Mouse (Mus musculus) liver, embryonic 14.5 days (tissue): Measurements from ENCODE around the gene Spata32. TPM values are rescaled to one million over a fixed set of nuclear protein-coding genes. Genes with fewer than 3 reads are reported as not detected.

Experiments
- ATAC-seq: fragments of 200-750 bp; cut with Nextera tagmentation; 2 replicates; pipeline ENCODE4 v1.8.0; 2017; ENCODE audit warnings: moderate number of reproducible peaks, mild to moderate bottlenecking, moderate library complexity; ENCODE audit not compliant: insufficient read depth
- DNase-seq, 3 experiments: peaks; one replicate each; pipeline ENCODE4 v3.0.0-alpha.2; 2012 to 2013; ENCODE audit warnings: low read depth in 3 of 3, low spot score in 3 of 3
- H3K27ac ChIP-seq: fragments of 300-500 bp; sonication (generic); 2 replicates; pipeline ENCODE4 v1.5.1; 2014; ENCODE audit warnings: moderate library complexity, mild to moderate bottlenecking, control low read depth, inconsistent platforms
- H3K27me3 ChIP-seq: fragments of 300-500 bp; sonication (generic); 2 replicates; pipeline ENCODE4 v1.6.1; 2014; ENCODE audit warnings: mild to moderate bottlenecking, low read length, moderate library complexity; ENCODE audit not compliant: control insufficient read depth, insufficient read depth
- H3K36me3 ChIP-seq: fragments of 300-500 bp; sonication (generic); replicated peaks from 2 replicates; pipeline ENCODE4 v1.6.1; 2014; ENCODE audit warnings: low read depth; ENCODE audit not compliant: control insufficient read depth, insufficient read depth
- H3K4me1 ChIP-seq, 2 experiments: fragments of 200-500 bp in 1 of 2; fragments of 300-500 bp in 1 of 2; sonication (generic) in 1 of 2; replicated peaks; 2 replicates each; pipeline ENCODE4 v1.6.1; 2012 to 2014; ENCODE audit warnings: antibody characterized with exemption in 1 of 2, inconsistent platforms in 1 of 2, low read length in 1 of 2; ENCODE audit not compliant: control insufficient read depth in 2 of 2, insufficient read depth in 2 of 2
- H3K4me2 ChIP-seq: fragments of 300-500 bp; sonication (generic); 2 replicates; pipeline ENCODE4 v1.6.1; 2014; ENCODE audit warnings: low read depth, mild to moderate bottlenecking, control low read depth, moderate library complexity
- H3K4me3 ChIP-seq, 2 experiments: fragments of 200-500 bp in 1 of 2; fragments of 300-500 bp in 1 of 2; sonication (generic) in 1 of 2; 2 replicates each; pipeline ENCODE4 v1.5.1; 2012 to 2014; ENCODE audit warnings: low read depth in 2 of 2, low read length in 2 of 2, mild to moderate bottlenecking in 2 of 2, control low read depth in 1 of 2, inconsistent platforms in 1 of 2, moderate library complexity in 1 of 2; ENCODE audit not compliant: insufficient read depth in 1 of 2
- H3K9ac ChIP-seq: fragments of 300-500 bp; sonication (generic); replicated peaks from 2 replicates; pipeline ENCODE4 v1.6.1; 2014; ENCODE audit warnings: mild to moderate bottlenecking, control low read depth, moderate library complexity
- H3K9me3 ChIP-seq: fragments of 300-500 bp; sonication (generic); 2 replicates; pipeline ENCODE4 v1.6.1; 2016; ENCODE audit warnings: low read length, mixed read lengths; ENCODE audit not compliant: control insufficient read depth
- CTCF ChIP-seq: IDR thresholded peaks from 2 replicates; pipeline ENCODE4 v1.5.1; 2016; ENCODE audit warnings: antibody characterized with exemption, low read depth, control low read depth
- EP300 ChIP-seq: IDR thresholded peaks from 2 replicates; pipeline ENCODE4 v1.6.1; 2016; ENCODE audit warnings: antibody characterized with exemption, low read depth
- WGBS: fragments of 180-500 bp; shearing (Covaris S2); extraction: QIAGEN DNeasy Blood & Tissue Kit; methylation state at CpG from one replicate; pipeline ENCODE4 v1.1.7; 2014; ENCODE audit not compliant: insufficient replicate concordance; 5-methylcytosine and 5-hydroxymethylcytosine counted together
- polyA plus RNA-seq, 2 experiments: library from polyadenylated mRNA; depleted of rRNA in 1 of 2; stranded (reverse) in 1 of 2; unstranded in 1 of 2; fragments of >200 nt; fragmentation: Nextera tagmentation in 1 of 2; extraction: Ambion mirVana in 1 of 2; gene quantifications; 2 replicates each; pipeline versions ENCODE4 v1.2.1 to v1.2.3; 2012 to 2014

Spata32 gene
- polyA plus RNA-seq, 2 experiments: not detected

GRCm38 (mm10) chr11:103246081-103246730 is 28.0 kb upstream of the Spata32 start:
- 19% methylated on average over 10 of the region's 10 CpGs for WGBS
- TF ChIP-seq CTCF: no peak
- no peak for TF ChIP-seq EP300
- H3K4me1 ChIP-seq: peaks cover 0 to 10% of the 10 kb centered on the region in 2 experiments; a peak in 3 of 4 replicates
- no peak overlapping the region for H3K4me2 ChIP-seq
- ATAC-seq (0 out of 2 replicates have a peak, but pooled peaks have one; percentile 13), DNase-seq (no peak)
- H3K9ac ChIP-seq: no peak overlapping the region
- no peaks in the 10 kb centered on the region for H3K36me3 ChIP-seq
- no peaks in the 10 kb centered on the region for H3K27me3 ChIP-seq
- H3K4me3 ChIP-seq: no peak overlapping the region
- H3K27ac ChIP-seq: no peak overlapping the region
- no peaks in the 10 kb centered on the region for H3K9me3 ChIP-seq

- no peak for DNase-seq
These were observed 26.6 kb upstream of the Spata32 start for GRCm38 (mm10) chr11:103244856-103245255.

GRCm38 (mm10) chr11:103240740-103241139 is 22.5 kb upstream of the Spata32 start:
- Histone ChIP-seq H3K9ac (no peak overlapping the region), H3K4me3 (no peak overlapping the region), H3K27ac (no peak overlapping the region), H3K27me3 (no peaks in the 10 kb centered on the region), H3K4me2 (no peak overlapping the region), H3K36me3 (no peaks in the 10 kb centered on the region), H3K9me3 (no peaks in the 10 kb centered on the region), H3K4me1 (0 out of 4 replicates have a peak, but pooled peaks cover 0 to under 1% of the 10 kb centered on the region in 2 experiments)
- DNase-seq (no peak), ATAC-seq (no peak)
- TF ChIP-seq CTCF (no peak), EP300 (no peak)
- WGBS: 31% methylated on average over 7 of the region's 7 CpGs

More at GRCm38 (mm10) chr11:103244856-103245255, 26.6 kb upstream of the Spata32 start:
- no peak for ATAC-seq
- no peak overlapping the region for H3K4me2 ChIP-seq
- H3K4me3 ChIP-seq: no peak overlapping the region
- no peak overlapping the region for H3K9ac ChIP-seq
- H3K27me3 ChIP-seq: no peaks in the 10 kb centered on the region
- H3K9me3 ChIP-seq: no peaks in the 10 kb centered on the region
- 70% methylated on average over 4 of the region's 4 CpGs for WGBS
- H3K4me1 ChIP-seq: peaks cover 0 to 10% of the 10 kb centered on the region in 2 experiments; a peak in 3 of 4 replicates
- no peaks in the 10 kb centered on the region for H3K36me3 ChIP-seq
- TF ChIP-seq CTCF: no peak
- TF ChIP-seq EP300: no peak
- no peak overlapping the region for H3K27ac ChIP-seq

- Histone ChIP-seq H3K27ac (no peak overlapping the region), H3K36me3 (no peaks in the 10 kb centered on the region), H3K9ac (no peak overlapping the region), H3K9me3 (no peaks in the 10 kb centered on the region), H3K4me1 (no peaks in the 10 kb centered on the region), H3K27me3 (no peaks in the 10 kb centered on the region), H3K4me3 (no peak overlapping the region), H3K4me2 (no peak overlapping the region)
- TF ChIP-seq EP300 (no peak), CTCF (peak; percentile 48)
- 70% methylated on average over 9 of the region's 9 CpGs for WGBS
- no peak for DNase-seq
- no peak for ATAC-seq
These were observed 19.5 kb upstream of the Spata32 start for GRCm38 (mm10) chr11:103237757-103238156.

- H3K4me1 ChIP-seq: no peaks in the 10 kb centered on the region
- WGBS: 67% methylated on average over 10 of the region's 10 CpGs
- H3K9me3 ChIP-seq: no peaks in the 10 kb centered on the region
- no peak for ATAC-seq
- no peak for DNase-seq
- H3K4me3 ChIP-seq: no peak overlapping the region
- no peaks in the 10 kb centered on the region for H3K36me3 ChIP-seq
- TF ChIP-seq EP300: no peak
- no peak for TF ChIP-seq CTCF
- no peak overlapping the region for H3K27ac ChIP-seq
- no peak overlapping the region for H3K4me2 ChIP-seq
- no peaks in the 10 kb centered on the region for H3K27me3 ChIP-seq
- no peak overlapping the region for H3K9ac ChIP-seq
These were observed 18.7 kb upstream of the Spata32 start for GRCm38 (mm10) chr11:103236903-103237302.
